Mouse (Mus musculus) layer of hippocampus, adult 9-10 months (tissue): ENCODE data around the gene Vmn1r149.
"Not testable (repeated sequence)": the region's sequence is repeated elsewhere in the genome, so short reads cannot be mapped to it uniquely, and the experiment has no call there.

Experiments
- DNase-seq: peaks from one replicate; pipeline ENCODE4 v3.0.0; 2022; ENCODE audit warnings: low spot score

Gene Vmn1r149

DNA sequence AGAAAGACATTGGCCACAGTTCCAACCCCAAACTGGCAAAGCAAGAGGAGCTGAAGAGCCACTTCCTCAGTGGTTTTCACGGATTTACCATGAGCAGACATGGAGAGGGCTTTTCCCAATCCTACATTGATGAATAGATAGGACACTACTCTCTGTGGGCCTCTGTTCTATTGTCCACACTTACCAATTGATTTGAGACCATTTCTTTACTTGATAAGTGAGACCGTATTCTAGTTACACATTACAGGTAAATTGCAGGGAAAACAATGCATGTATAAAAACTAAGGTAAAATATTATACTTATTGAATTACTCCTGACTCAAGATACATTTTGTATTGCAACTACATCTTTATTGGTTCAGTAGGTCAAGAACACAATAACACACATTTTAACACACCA is at the start of gene Vmn1r149:
Gene Vmn1r149 (minus strand): TSS at position 101 of the 400 bp plus-strand sequence.
- not testable (repeated sequence) for DNase-seq

DNA sequence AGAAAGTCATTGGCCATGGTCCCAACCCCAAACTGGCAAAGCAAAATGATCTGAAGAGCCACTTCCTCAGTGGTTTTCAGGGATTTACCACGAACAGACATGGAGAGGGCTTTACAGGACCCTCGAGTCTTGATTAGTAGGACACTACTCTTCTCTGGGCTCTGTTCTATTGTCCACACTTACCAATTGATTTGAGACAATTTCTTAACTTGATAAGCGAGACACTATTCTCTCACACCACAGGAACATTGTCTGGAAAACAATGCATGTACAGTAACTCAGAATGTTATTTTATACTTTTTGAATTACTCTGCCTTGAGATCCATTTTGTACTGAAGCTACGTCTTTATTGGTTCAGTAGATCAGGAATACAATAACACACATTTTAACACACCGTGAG is 25.9 kb upstream of the Vmn1r149 start, which contains the start of gene Gm10665:
Gene Gm10665 (minus strand): TSS at position 101 of the 400 bp plus-strand sequence.
- DNase-seq = not testable (repeated sequence)

DNA sequence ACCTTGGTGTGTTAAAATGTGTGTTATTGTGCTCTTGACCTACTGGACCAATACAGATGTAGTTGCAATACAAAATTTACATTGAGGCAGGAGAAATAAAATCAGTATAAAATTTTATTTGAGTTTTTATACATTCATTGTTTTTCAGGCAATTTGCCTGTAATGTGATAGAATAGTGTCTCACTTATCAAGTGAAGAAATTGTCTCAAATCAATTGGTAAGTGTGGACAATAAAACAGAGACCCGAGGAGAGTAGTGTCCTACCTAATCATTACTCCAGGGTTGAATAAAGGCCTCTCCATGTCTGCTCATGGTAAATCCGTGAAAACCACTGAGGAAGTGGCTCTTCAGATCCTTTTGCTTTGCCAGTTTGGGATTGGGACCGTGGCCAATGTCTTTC is 24.7 kb downstream of the Vmn1r149 start, which contains the start of gene Vmn1r148:
Gene Vmn1r148 (plus strand): TSS at position 301 of the 400 bp plus-strand sequence.
- DNase-seq = not testable (repeated sequence)
